Mouse (Mus musculus) intestine, embryonic 14.5 days (tissue): ENCODE data around the gene Tcl1b5. TPM values are rescaled to one million over a fixed set of nuclear protein-coding genes. Genes with fewer than 3 reads are reported as not detected.
"Not testable (repeated sequence)": the region's sequence is repeated elsewhere in the genome, so short reads cannot be mapped to it uniquely, and the experiment has no call there.

Experiments used
- ATAC-seq: fragments of 200-750 bp; cut with Nextera tagmentation; replicated peaks from 2 replicates; pipeline ENCODE4 v1.8.0; 2017; ENCODE audit warnings: low read depth, moderate number of reproducible peaks, moderate TSS enrichment, moderate library complexity; ENCODE audit not compliant: low FRiP score, low TSS enrichment
- DNase-seq: peaks from one replicate; pipeline ENCODE4 v3.0.0-alpha.2; 2018; ENCODE audit warnings: low spot score
- H3K27ac ChIP-seq: fragments of 300-500 bp; sonication (generic); 2 replicates; pipeline ENCODE4 v1.5.1; 2014; ENCODE audit warnings: low read depth, mild to moderate bottlenecking, control low read depth
- H3K27me3 ChIP-seq: fragments of 300-500 bp; sonication (generic); replicated peaks from 2 replicates; pipeline ENCODE4 v1.6.1; 2014; ENCODE audit warnings: low read length, control low read depth; ENCODE audit not compliant: control insufficient read depth, insufficient read depth
- H3K36me3 ChIP-seq: fragments of 300-500 bp; sonication (generic); 2 replicates; pipeline ENCODE4 v1.6.1; 2014; ENCODE audit warnings: low read length, control low read depth; ENCODE audit not compliant: control insufficient read depth, insufficient read depth
- H3K4me1 ChIP-seq: fragments of 300-500 bp; sonication (generic); replicated peaks from 2 replicates; pipeline ENCODE4 v1.6.1; 2014; ENCODE audit warnings: low read length, control low read depth, mixed read lengths; ENCODE audit not compliant: control insufficient read depth, insufficient read depth
- H3K4me2 ChIP-seq: fragments of 300-500 bp; sonication (generic); 2 replicates; pipeline ENCODE4 v1.6.1; 2014; ENCODE audit warnings: low read length
- H3K4me3 ChIP-seq: fragments of 300-500 bp; sonication (generic); 2 replicates; pipeline ENCODE4 v1.5.1; 2014; ENCODE audit warnings: low read depth, low read length, control low read depth, mixed read lengths
- H3K9ac ChIP-seq: fragments of 300-500 bp; sonication (generic); 2 replicates; pipeline ENCODE4 v1.6.1; 2014; ENCODE audit warnings: mild to moderate bottlenecking, low read length
- H3K9me3 ChIP-seq: fragments of 300-500 bp; sonication (generic); 2 replicates; pipeline ENCODE4 v1.6.1; 2016; ENCODE audit warnings: low read length, control low read depth; ENCODE audit not compliant: control insufficient read depth
- WGBS: fragments of 180-500 bp; shearing (Covaris S2); extraction: QIAGEN DNeasy Blood & Tissue Kit; methylation state at CpG from one replicate; pipeline ENCODE4 v1.1.7; 2014; 5-methylcytosine and 5-hydroxymethylcytosine counted together
- polyA plus RNA-seq: library from polyadenylated mRNA; unstranded; fragments of >200 nt; fragmentation: Nextera tagmentation; extraction: Ambion mirVana; gene quantifications from 2 replicates; pipeline ENCODE4 v1.2.1, GENCODE M21; 2014

Tcl1b5 gene
- polyA plus RNA-seq, 1 experiment from 2014 or later: not detected

GRCm38 (mm10) chr12:105190743-105191142 is 14.6 kb downstream of the Tcl1b5 start, which contains the start of gene Tcl1b3:
Gene Tcl1b3, plus strand, starts transcription at chr12:105191043.
- H3K27ac ChIP-seq, DNase-seq, H3K27me3 ChIP-seq, ATAC-seq, H3K9me3 ChIP-seq, H3K9ac ChIP-seq, H3K36me3 ChIP-seq, H3K4me1 ChIP-seq, H3K4me2 ChIP-seq, H3K4me3 ChIP-seq: not testable (repeated sequence)
- WGBS: 94% methylated on average over 6 of the region's 6 CpGs

DNA sequence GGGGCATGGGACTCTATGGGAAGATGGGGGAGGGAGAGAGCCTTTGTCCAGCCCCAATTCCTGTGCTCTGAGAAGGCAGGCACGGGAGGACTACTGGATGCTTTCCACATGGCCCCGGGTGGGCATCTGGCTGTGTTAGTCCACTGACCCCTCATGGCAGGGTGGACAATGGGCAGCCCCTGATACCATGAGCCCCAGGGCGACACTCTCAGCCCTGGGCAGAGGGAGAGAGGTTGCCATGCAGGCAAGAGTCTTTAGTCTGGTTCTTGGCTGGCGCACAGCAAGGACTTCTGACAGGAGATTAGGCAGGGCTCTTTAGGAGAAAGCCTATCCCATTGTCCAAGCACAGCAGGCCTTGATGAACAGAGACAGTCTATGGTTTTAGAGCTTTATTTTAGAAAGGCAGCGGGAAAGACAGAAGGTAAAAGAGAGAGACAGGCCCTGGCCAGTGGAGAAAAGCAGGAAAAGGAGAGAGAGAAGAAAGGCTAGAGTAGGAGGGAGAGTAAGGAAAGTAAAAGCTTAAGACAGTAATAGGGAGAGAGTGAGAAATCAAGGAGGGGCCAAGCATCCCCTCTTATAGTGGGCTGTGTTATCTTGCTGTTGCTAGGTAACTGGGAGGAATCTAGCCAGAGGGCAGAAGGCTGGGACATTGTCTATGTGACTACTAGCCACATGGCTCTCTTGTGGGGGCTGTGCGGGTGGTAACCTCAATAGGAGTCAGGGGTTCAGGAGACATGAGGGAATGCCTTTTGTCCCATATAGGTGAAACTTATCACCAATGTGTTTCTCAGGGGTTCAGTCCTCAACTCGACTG is 23.7 kb downstream of the Tcl1b5 start:
- not testable (repeated sequence) for H3K36me3 ChIP-seq, DNase-seq, H3K4me2 ChIP-seq, H3K27ac ChIP-seq, H3K4me1 ChIP-seq, H3K9me3 ChIP-seq, H3K27me3 ChIP-seq, H3K9ac ChIP-seq, ATAC-seq, H3K4me3 ChIP-seq
- 69% methylated on average over 7 of the region's 7 CpGs for WGBS

DNA sequence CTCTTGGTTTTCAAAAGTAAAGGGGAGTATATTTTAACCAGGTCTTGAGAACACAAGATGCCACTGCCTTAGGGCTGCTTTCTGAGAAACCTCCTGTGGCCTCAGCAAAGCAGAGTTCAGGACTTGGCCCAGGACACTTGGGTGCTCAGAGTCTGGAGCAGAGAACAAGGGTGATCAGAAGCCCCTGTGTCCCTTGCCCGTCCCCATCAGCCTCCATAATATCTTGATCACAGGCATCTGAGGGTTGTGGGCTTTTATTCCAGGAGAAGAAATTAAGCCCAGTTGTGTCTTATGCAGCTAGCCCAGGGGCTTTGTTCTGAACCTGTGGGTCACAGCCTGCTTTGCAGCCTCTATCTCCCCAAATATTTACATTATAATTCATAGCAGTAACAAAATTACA is 25.5 kb downstream of the Tcl1b5 start, which contains the start of gene Tcl1b4:
Tcl1b4 (plus strand) TSS at position 301 of the 400 bp plus-strand sequence.
- not testable (repeated sequence) for H3K4me1 ChIP-seq, DNase-seq, H3K27ac ChIP-seq, H3K9ac ChIP-seq, H3K4me2 ChIP-seq, ATAC-seq, H3K9me3 ChIP-seq, H3K4me3 ChIP-seq, H3K27me3 ChIP-seq, H3K36me3 ChIP-seq
- WGBS: 92% methylated on average over 1 of the region's 1 CpGs

- ATAC-seq: no peak
- Histone ChIP-seq H3K4me3 (no peak overlapping the region), H3K4me2 (no peak overlapping the region), H3K9me3 (no peaks in the 10 kb centered on the region), H3K27me3 (no peaks in the 10 kb centered on the region), H3K4me1 (no peaks in the 10 kb centered on the region), H3K9ac (no peak overlapping the region), H3K36me3 (no peaks in the 10 kb centered on the region), H3K27ac (no peak overlapping the region)
- WGBS: 69% methylated on average over 1 of the region's 1 CpGs
- no peak for DNase-seq
Observed at GRCm38 (mm10) chr12:105207071-105207470, 30.9 kb downstream of the Tcl1b5 start.

DNA sequence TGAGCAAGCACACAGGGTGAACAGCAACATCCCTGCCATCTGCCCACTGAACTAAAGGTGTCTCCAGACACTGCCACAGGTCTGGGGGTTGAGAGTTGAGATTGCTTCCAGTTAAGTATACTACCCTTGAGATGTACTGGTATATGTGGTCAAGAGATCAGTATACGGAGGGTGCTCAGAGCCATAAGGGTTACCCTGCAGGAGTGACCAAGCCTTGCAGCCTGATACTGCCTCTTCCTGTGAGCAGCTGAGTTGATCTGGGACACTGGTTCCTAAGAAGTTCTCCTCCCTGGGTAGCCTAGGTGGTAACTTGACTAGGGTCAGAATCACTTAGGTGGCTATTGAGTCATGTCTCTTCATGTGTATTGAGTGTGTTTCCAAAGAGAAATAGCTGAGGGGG is 32.3 kb downstream of the Tcl1b5 start:
- WGBS: 83% methylated on average over 1 of the region's 1 CpGs

GRCm38 (mm10) chr12:105209231-105209630 is 33.1 kb downstream of the Tcl1b5 start:
- no peak overlapping the region for H3K9ac ChIP-seq
- H3K27me3 ChIP-seq: no peaks in the 10 kb centered on the region
- H3K9me3 ChIP-seq: no peaks in the 10 kb centered on the region
- WGBS: 90% methylated on average over 7 of the region's 7 CpGs
- DNase-seq: no peak
- H3K27ac ChIP-seq: no peak overlapping the region
- ATAC-seq: no peak
- H3K36me3 ChIP-seq: no peaks in the 10 kb centered on the region
- H3K4me3 ChIP-seq: no peak overlapping the region
- no peak overlapping the region for H3K4me2 ChIP-seq
- no peaks in the 10 kb centered on the region for H3K4me1 ChIP-seq

More for the DNA sequence above, 32.3 kb downstream of the Tcl1b5 start:
- no peaks in the 10 kb centered on the region for H3K36me3 ChIP-seq
- no peaks in the 10 kb centered on the region for H3K9me3 ChIP-seq
- H3K4me1 ChIP-seq: no peaks in the 10 kb centered on the region
- H3K27ac ChIP-seq: no peak overlapping the region
- H3K9ac ChIP-seq: no peak overlapping the region
- ATAC-seq: no peak
- no peak overlapping the region for H3K4me3 ChIP-seq
- no peak overlapping the region for H3K4me2 ChIP-seq
- DNase-seq: no peak
- H3K27me3 ChIP-seq: no peaks in the 10 kb centered on the region

DNA sequence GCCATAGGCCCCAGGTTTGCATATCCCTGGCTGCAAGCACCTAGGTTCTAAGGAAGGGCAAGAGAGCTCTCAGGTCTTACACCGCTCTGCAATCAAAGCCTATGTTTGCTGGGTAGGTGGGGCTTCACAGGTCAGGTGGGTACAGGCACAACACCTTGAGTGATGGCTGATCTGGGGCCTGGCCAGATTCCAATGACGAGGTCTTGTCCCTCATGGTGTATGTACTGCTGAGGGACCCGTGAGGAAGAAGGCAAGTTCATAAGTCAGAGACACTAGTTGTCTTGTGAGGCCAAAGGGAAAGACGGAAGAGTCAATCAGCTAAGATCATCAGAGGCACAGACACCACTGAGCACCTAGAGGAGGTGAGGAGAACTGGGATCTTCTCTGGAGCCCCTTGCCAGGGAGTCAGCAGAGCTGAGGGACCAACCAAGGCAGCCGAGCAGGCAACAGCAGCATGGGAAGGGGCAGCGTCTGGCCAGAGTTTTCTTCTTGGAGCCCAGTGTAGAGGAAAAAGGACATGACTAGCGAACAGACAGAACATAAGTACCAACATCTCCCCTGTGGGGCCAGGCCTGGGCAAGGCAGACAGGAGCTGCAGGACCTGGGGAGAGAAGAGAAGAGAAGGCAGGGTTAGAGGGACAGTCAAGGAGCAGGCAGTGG is 41.1 kb downstream of the Tcl1b5 start:
- H3K27ac ChIP-seq: no peak overlapping the region
- ATAC-seq (no peak), DNase-seq (no peak)
- no peaks in the 10 kb centered on the region for H3K27me3 ChIP-seq
- WGBS: 80% methylated on average over 7 of the region's 7 CpGs
- no peak overlapping the region for H3K4me3 ChIP-seq
- H3K36me3 ChIP-seq: no peaks in the 10 kb centered on the region
- H3K4me1 ChIP-seq: no peaks in the 10 kb centered on the region
- no peak overlapping the region for H3K9ac ChIP-seq
- H3K4me2 ChIP-seq: no peak overlapping the region
- no peaks in the 10 kb centered on the region for H3K9me3 ChIP-seq

- Histone ChIP-seq H3K36me3 (no peaks in the 10 kb centered on the region), H3K9ac (no peak within 1 kb of the TSS), H3K4me1 (no peaks in the 10 kb centered on the region), H3K27me3 (no peaks in the 10 kb centered on the region), H3K27ac (no peak within 1 kb of the TSS), H3K4me2 (no peak within 1 kb of the TSS), H3K4me3 (no peak within 1 kb of the TSS), H3K9me3 (no peaks in the 10 kb centered on the region)
- no peak for DNase-seq
- 85% methylated on average over 22 of the region's 22 CpGs for WGBS
- no peak for ATAC-seq
Observed at GRCm38 (mm10) chr12:105222601-105223319, 46.6 kb downstream of the Tcl1b5 start, which contains the start of gene Tcl1. Gene Tcl1, minus strand, starts transcription at chr12:105222793.
